Mouse (Mus musculus): ENCODE measurements around the gene Soat1. TPM values are rescaled to one million over a fixed set of nuclear protein-coding genes. Genes with fewer than 3 reads are reported as not detected.
A peak's percentile ranks its signal among the peaks of the same experiment; 100 is the strongest.
"Not testable (repeated sequence)": the region's sequence is repeated elsewhere in the genome, so short reads cannot be mapped to it uniquely, and the experiment has no call there.

Gene Soat1
- total RNA-seq, 2 experiments from 2014 or later: 40.8 to 48.5 TPM

DNA sequence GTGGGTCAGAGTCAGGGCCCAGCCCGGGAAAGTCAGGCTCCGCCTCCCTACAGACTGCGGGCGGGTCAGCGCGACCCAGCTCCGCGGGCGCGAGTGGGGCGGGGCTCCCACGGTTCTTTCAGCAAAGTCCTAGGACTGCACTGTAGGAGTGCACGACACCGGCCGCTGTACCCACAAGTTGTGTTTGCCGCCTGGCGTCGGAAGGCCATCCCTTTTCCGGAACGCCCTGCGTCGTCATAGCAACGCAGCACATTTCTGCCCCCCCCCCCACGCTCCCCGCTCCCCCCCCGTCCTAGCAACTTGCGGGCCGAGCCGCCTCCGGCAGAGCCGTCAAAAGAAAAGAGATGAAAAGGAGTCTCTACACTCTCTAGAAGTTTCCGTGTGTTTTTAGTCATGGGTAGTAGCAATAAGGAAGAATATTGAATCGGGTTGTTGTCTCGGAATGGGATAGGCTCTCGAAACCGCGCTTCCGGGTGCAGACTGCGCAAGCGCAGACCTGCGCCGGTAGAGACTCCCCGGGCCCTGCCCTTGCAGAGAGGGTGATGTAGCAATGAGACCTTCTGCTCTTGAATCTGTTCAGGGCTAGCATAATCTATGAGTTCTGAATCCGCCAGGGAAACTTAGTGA, 53.3 kb downstream of the Soat1 start, which contains the start of gene Axdnd1:
Axdnd1 (minus strand) TSS at position 489 of the 627 bp plus-strand sequence.
- Histone ChIP-seq H3K27ac (peak within 1 kb of the TSS; percentile 58), H3K4me3 (peak within 1 kb of the TSS; percentile 62)
- TF ChIP-seq CTCF (IDR thresholded peaks at IDR 0.05): peak; percentile 13
- intact Hi-C loops (cut with DNase I): loop anchor here (2.0 kb wide), 2 partner anchors 54 to 212 kb away; partner anchors contain the start of gene Soat1
- DNase-seq (ENCODE audit: extremely low spot score in 1 of 2, low spot score in 2 of 2): peak; percentile 84

DNA sequence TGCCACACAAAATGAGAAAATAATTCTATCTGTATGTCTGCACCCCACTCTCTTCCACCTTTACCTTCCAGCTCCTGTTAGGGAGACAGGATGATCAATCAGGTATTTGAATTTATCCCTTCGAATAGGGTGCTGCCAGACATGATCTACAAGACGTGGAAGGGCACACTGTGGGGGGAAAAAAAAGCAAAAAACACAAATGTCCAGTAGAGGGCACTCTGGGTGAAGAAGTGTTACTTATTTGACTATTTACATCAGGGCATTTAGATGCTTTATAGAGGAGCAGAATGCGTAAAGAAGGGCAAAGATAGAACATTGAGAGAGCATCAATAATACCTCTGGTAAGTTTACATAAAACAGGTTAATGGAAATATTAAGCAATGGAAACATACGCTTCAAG, 56.0 kb downstream of the Soat1 start:
- peak; percentile 76 for TF ChIP-seq CTCF (IDR thresholded peaks at IDR 0.05)
- peak in 1 of 2 experiments; percentile 32 for DNase-seq (ENCODE audit: extremely low spot score in 1 of 2, low spot score in 2 of 2)
- intact Hi-C loops (cut with DNase I): loop anchor here (1.0 kb wide), 1 partner anchor 122 kb away; no protein-coding TSS in a partner anchor

DNA sequence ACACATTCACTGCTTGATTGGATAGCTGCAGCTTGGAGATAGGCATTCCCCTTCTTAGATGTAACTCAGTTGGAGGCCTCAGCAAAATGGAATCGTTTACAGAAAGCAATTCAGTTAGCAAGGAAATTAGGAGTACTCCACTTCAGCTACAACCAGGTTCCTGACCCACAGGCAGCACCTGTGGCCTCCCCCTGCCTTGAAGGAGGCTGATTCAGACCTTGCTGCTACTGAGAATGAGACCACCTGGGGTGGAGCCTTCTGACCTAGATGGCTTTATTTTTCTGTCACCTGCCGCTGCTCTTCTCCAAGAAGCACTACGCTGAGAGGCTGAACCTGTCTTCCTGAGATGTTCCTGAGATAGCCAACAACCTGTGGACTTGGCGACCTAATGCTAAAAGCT, 65.6 kb downstream of the Soat1 start:
- no peak for TF ChIP-seq CTCF (IDR thresholded peaks at IDR 0.05)
- H3K4me3 ChIP-seq: no peak overlapping the region
- H3K27ac ChIP-seq: no peak overlapping the region
- intact Hi-C loops (cut with DNase I): no loop called here
- DNase-seq (ENCODE audit: extremely low spot score in 1 of 2, low spot score in 2 of 2): no peak

More for the DNA sequence above, 56.0 kb downstream of the Soat1 start:
- Histone ChIP-seq H3K27ac (no peak overlapping the region), H3K4me3 (no peak overlapping the region)

DNA sequence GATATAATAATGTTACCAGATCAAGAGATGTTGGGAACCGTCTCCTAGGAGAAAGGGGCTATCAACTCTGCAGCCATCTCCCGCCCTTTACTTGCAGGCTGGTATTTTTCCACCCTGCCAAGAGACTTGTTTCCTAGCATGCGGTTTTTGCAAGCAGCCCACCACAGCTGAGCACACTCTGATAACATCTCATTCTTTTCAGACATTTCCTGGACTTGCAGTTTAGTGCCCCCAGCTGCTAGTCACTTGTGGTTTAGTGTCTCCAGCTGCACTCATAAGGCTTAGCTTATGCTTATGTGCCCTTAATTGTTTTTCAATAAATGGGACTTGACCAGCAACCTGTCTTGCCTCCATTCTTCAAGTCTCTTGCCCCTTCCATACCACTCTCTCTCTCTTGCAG, 66.1 kb downstream of the Soat1 start:
- H3K27ac ChIP-seq: no peak overlapping the region
- H3K4me3 ChIP-seq: no peak overlapping the region
- TF ChIP-seq CTCF (IDR thresholded peaks at IDR 0.05): no peak
- DNase-seq (ENCODE audit: extremely low spot score in 1 of 2, low spot score in 2 of 2): no peak
- intact Hi-C loops (cut with DNase I): no loop called here

DNA sequence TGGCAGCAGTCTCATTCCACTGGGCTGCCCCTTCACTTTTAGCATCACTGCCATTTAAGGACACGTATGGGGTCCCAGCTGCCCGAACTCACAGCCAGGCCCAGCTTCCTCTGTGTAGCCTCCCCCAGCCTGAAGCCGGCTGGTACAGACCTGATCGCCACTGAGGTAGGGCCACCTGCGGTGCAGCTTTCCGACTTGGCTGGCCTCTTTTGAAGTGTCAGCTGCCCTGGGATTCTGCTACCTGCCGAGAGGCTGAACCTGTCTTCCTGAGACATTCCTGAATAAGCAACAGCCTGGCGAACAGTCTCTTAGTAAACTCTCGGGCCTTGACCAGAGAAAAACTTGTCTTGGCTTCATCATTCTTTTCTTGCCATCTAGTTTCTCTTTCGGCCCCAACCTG, 70.9 kb downstream of the Soat1 start:
- no peak for TF ChIP-seq CTCF (IDR thresholded peaks at IDR 0.05)
- H3K27ac ChIP-seq: no peak overlapping the region
- no peak overlapping the region for H3K4me3 ChIP-seq
- intact Hi-C loops (cut with DNase I): loop anchor here (5.0 kb wide), 1 partner anchor 81 kb away; no protein-coding TSS in a partner anchor
- DNase-seq (ENCODE audit: extremely low spot score in 1 of 2, low spot score in 2 of 2): no peak

DNA sequence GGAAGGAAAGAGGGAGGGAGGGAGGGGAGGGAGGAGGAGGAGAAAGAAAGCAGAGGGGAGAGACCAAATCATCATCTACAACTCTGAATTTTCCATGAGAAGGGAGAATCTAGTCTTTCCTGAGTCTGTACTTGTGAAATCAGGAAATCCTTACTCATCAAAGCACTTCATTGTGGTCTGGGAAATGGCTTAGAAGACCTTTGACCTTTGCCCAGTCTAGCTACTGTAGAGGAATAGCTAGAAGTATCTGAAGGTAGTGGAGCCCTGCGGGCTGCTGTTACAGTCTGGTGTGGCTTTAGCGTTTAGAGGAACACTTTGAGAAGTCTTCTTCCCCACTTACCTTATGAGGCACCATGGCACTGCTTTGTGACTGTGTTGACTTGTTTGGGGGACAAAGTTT, 71.6 kb downstream of the Soat1 start:
- H3K4me3 ChIP-seq: no peak overlapping the region
- no peak for TF ChIP-seq CTCF (IDR thresholded peaks at IDR 0.05)
- H3K27ac ChIP-seq: no peak overlapping the region
- intact Hi-C loops (cut with DNase I): loop anchor here (5.0 kb wide), 1 partner anchor 80 kb away; no protein-coding TSS in a partner anchor
- DNase-seq (ENCODE audit: extremely low spot score in 1 of 2, low spot score in 2 of 2): no peak

DNA sequence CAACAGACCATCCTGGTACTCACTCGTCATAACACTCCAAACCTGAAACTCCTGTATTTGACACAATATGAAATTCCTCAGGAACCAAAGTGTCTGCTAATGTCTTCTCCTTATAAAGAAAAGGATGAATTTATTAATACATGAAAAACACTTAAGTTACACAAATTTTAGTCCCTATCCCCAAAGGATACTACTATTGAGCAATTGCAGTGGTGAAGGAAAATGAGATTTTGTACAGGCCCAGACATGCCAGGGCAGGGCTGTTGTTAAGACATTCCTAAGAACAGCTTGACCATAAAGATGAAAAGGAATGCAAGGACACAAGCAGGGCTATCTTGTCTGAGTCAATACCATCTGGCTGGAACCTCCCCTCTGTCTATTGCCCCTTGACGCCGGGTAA, 74.0 kb downstream of the Soat1 start:
- intact Hi-C loops (cut with DNase I): loop anchor here (5.0 kb wide), 1 partner anchor 78 kb away; no protein-coding TSS in a partner anchor
- H3K27ac ChIP-seq; DNase-seq (ENCODE audit: extremely low spot score in 1 of 2, low spot score in 2 of 2); H3K4me3 ChIP-seq: not testable (repeated sequence)

DNA sequence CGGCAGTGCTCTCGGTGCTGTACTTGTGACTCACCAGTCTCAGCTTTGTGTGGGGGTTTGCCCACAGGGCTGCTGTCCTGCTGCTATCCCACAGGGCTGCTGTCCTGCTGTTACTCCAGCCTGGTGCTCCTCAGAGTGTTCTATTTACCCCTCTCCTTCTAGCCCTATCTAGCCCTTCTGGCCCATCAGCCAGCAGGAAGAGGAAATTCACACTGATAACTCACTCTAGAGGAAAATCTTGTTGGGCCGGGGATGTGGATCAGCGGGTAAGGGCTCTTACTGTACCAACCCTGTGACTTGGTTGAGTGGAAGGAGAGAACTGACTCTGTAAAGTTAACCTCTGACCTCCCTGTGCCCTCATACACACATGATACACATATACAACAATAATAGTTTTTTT, 81.0 kb downstream of the Soat1 start:
- no peak for TF ChIP-seq CTCF (IDR thresholded peaks at IDR 0.05)
- DNase-seq (ENCODE audit: extremely low spot score in 1 of 2, low spot score in 2 of 2): no peak
- H3K27ac ChIP-seq: no peak overlapping the region
- no peak overlapping the region for H3K4me3 ChIP-seq
- intact Hi-C loops (cut with DNase I): no loop called here

DNA sequence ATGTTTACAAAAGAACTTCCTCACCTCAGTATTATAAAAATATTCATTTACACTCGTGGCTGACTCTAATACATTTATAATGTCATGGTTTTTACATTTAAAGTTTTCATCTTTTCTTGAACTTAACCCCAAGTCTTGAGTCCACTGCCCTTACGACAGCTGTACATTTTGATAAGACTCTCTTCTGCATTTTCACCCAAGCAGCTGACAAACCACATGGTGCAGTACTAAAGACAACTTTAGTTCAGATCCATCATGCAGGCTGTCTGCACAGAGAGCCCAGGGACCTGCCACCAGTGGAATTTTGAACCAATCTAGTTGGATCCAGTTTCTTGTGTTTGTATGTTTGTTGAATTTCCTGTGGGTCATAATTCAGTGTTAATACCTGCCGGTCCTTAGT, 87.3 kb downstream of the Soat1 start:
- no peak for DNase-seq (ENCODE audit: extremely low spot score in 1 of 2, low spot score in 2 of 2)
- Histone ChIP-seq H3K27ac (no peak overlapping the region), H3K4me3 (no peak overlapping the region)
- TF ChIP-seq CTCF (IDR thresholded peaks at IDR 0.05): no peak
- intact Hi-C loops (cut with DNase I): no loop called here

DNA sequence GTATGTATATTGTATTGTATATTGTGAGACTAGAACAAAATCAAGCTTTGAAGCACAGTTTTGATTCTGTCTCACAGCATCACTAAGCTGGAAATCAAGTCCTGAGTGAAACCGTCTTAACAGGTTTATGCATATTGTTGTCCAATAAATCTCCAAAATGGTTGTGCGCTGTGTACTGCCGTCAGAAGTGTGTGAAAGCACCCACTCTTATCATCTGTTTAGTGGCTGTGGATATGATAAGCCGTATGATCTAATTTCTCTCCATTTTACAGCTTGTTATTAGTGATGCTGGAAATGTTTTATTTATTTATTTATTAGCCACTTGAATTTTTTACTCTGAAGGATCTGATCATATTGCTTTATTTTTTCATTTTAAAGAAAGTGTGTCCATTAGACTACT, 87.9 kb downstream of the Soat1 start:
- no peak for TF ChIP-seq CTCF (IDR thresholded peaks at IDR 0.05)
- intact Hi-C loops (cut with DNase I): no loop called here
- DNase-seq (ENCODE audit: extremely low spot score in 1 of 2, low spot score in 2 of 2): no peak
- no peak overlapping the region for H3K27ac ChIP-seq
- H3K4me3 ChIP-seq: no peak overlapping the region

DNA sequence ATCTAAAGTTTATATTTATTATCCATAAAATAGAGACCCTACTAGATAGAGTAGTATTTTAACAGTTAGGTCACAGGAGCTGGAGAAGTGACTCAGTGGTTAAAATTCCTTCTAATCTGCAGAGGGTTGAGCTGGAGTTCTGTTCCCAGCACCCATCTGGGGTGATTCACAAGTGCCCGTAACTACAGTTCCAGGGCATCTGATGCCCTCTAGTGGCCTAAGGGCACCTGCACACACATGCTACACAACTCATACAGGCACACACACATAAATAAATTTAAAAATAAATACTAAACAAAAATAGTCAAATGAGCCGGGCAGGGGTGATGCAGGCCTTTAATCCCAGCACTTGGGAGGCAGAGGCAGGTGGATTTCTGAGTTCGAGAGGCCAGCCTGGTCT, 92.9 kb downstream of the Soat1 start:
- intact Hi-C loops (cut with DNase I): no loop called here
- no peak overlapping the region for H3K4me3 ChIP-seq
- no peak overlapping the region for H3K27ac ChIP-seq
- TF ChIP-seq CTCF (IDR thresholded peaks at IDR 0.05): no peak
- no peak for DNase-seq (ENCODE audit: extremely low spot score in 1 of 2, low spot score in 2 of 2)

Other genes starting within 250 kb of the Soat1 start
- gene Tdrd5, start 170.7 kb downstream of the Soat1 start, total RNA-seq (2021): 1 to 10 TPM; 2.7 to 2.9 TPM
- under 1 TPM; 0.51 to 0.70 TPM for gene Nphs2, start 163.6 kb downstream of the Soat1 start, total RNA-seq (2021)
- 100 to 1,000 TPM; 298 to 346 TPM for gene Gm2000, start 108.3 kb downstream of the Soat1 start, total RNA-seq (2021)
- gene Axdnd1, start 53.2 kb downstream of the Soat1 start, total RNA-seq (2021): 1 to 10 TPM in 1 of 2 experiments, under 1 TPM in 1; 0.36 to 1.1 TPM
- gene Gm10031, start 49.7 kb upstream of the Soat1 start, total RNA-seq (2021): 10 to 100 TPM; 43.3 to 44.5 TPM
- gene Abl2, start 84.5 kb upstream of the Soat1 start, total RNA-seq (2021): 10 to 100 TPM; 63.5 to 73.9 TPM
- 1 to 10 TPM; 7.3 to 7.9 TPM for gene Tor3a, start 200.0 kb upstream of the Soat1 start, total RNA-seq (2021)
- gene Fam20b, start 244.8 kb upstream of the Soat1 start, total RNA-seq (2021): 10 to 100 TPM; 74.0 to 78.6 TPM